Mouse (Mus musculus) hindbrain, embryonic 16.5 days (tissue): ENCODE results near the gene Drosha. TPM values are rescaled to one million over a fixed set of nuclear protein-coding genes. Genes with fewer than 3 reads are reported as not detected.

Source experiments
- ATAC-seq: fragments of 200-750 bp; cut with Nextera tagmentation; 2 replicates; pipeline ENCODE4 v1.8.0; 2017; ENCODE audit warnings: moderate TSS enrichment, moderate library complexity
- H3K27ac ChIP-seq: fragments of 300-500 bp; sonication (generic); 2 replicates; pipeline ENCODE4 v1.5.1; 2014; ENCODE audit warnings: low read depth, mild to moderate bottlenecking, control low read depth, low read length, moderate library complexity
- H3K27me3 ChIP-seq: fragments of 300-500 bp; sonication (generic); replicated peaks from 2 replicates; pipeline ENCODE4 v1.6.1; 2014; ENCODE audit warnings: low read length; ENCODE audit not compliant: control insufficient read depth, insufficient read depth
- H3K36me3 ChIP-seq: fragments of 300-500 bp; sonication (generic); 2 replicates; pipeline ENCODE4 v1.6.1; 2014; ENCODE audit warnings: mild to moderate bottlenecking, low read length, moderate library complexity, mixed read lengths; ENCODE audit not compliant: control insufficient read depth, insufficient read depth
- H3K4me1 ChIP-seq: fragments of 300-500 bp; sonication (generic); 2 replicates; pipeline ENCODE4 v1.6.1; 2014; ENCODE audit warnings: low read depth, low read length; ENCODE audit not compliant: control insufficient read depth, insufficient read depth
- H3K4me2 ChIP-seq: fragments of 300-500 bp; sonication (generic); 2 replicates; pipeline ENCODE4 v1.6.1; 2014; ENCODE audit warnings: mild to moderate bottlenecking, low read length, control low read depth, moderate library complexity
- H3K4me3 ChIP-seq: fragments of 300-500 bp; sonication (generic); 2 replicates; pipeline ENCODE4 v1.5.1; 2014; ENCODE audit warnings: mild to moderate bottlenecking, low read length, control low read depth, moderate library complexity
- H3K9ac ChIP-seq: fragments of 300-500 bp; sonication (generic); 2 replicates; pipeline ENCODE4 v1.6.1; 2014; ENCODE audit warnings: low read depth, mild to moderate bottlenecking, control low read depth, low read length, moderate library complexity
- H3K9me3 ChIP-seq: fragments of 300-500 bp; sonication (generic); 2 replicates; pipeline ENCODE4 v1.6.1; 2014; ENCODE audit warnings: mild to moderate bottlenecking, low read length, moderate library complexity; ENCODE audit not compliant: control insufficient read depth
- WGBS: fragments of 180-500 bp; shearing (Covaris S2); extraction: QIAGEN DNeasy Blood & Tissue Kit; methylation state at CpG from one replicate; pipeline ENCODE4 v1.1.7; 2014; 5-methylcytosine and 5-hydroxymethylcytosine counted together
- polyA plus RNA-seq: library from polyadenylated mRNA; unstranded; fragments of >200 nt; fragmentation: Nextera tagmentation; extraction: Ambion mirVana; gene quantifications from 2 replicates; pipeline ENCODE4 v1.2.1, GENCODE M21; 2015

Gene Drosha
- polyA plus RNA-seq, 1 experiment from 2014 or later: 42.7 TPM

DNA sequence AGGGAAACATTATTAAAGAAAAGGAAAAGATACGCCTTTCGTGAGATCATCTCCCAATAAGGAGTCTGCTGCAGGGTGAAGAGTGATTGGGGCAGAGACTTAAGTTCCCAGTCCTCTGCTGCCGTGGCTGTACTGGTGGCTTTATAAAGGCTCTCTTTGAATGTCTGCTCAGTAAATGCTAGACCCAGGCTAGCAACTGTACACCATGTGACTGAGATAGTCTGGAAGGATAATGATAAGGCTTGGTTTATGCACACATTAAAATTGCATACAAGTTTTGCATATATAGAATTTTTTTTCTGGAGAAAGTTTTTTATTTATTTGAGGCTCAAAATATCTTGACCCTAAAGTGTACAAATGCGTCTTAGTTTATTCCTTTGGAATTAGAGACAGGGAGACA lies 63.7 kb downstream of the Drosha start:
- Histone ChIP-seq H3K4me2 (no peak overlapping the region), H3K9me3 (no peaks in the 10 kb centered on the region), H3K9ac (no peak overlapping the region), H3K4me1 (no peaks in the 10 kb centered on the region), H3K36me3 (peaks cover 29% of the 10 kb centered on the region), H3K27me3 (no peaks in the 10 kb centered on the region), H3K4me3 (no peak overlapping the region), H3K27ac (no peak overlapping the region)
- ATAC-seq: no peak
- 83% methylated on average over 4 of the region's 4 CpGs for WGBS

DNA sequence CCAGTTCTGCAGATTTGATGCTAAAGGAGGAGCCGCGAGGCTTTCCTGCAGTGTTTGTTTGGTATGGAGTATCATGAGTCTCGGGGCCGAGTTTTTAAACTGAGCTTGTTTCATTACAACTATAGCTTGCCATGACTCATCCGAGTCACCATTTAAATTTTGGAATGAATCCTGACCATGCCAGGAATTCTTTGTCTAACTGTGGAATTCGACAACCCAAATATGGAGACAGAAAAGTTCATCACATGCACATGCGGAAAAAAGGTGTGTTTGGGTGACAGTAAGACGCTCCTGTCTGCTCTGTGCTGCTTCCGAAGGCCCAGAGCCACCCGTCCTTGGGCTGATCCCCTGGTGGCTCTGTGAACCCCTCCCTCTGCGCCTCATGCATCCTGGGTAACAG lies 65.3 kb downstream of the Drosha start:
- Histone ChIP-seq H3K9me3 (no peaks in the 10 kb centered on the region), H3K9ac (no peak overlapping the region), H3K4me3 (no peak overlapping the region), H3K27ac (no peak overlapping the region), H3K4me1 (no peaks in the 10 kb centered on the region), H3K36me3 (peaks cover 25% of the 10 kb centered on the region), H3K4me2 (no peak overlapping the region), H3K27me3 (no peaks in the 10 kb centered on the region)
- 96% methylated on average over 11 of the region's 11 CpGs for WGBS
- ATAC-seq: no peak

DNA sequence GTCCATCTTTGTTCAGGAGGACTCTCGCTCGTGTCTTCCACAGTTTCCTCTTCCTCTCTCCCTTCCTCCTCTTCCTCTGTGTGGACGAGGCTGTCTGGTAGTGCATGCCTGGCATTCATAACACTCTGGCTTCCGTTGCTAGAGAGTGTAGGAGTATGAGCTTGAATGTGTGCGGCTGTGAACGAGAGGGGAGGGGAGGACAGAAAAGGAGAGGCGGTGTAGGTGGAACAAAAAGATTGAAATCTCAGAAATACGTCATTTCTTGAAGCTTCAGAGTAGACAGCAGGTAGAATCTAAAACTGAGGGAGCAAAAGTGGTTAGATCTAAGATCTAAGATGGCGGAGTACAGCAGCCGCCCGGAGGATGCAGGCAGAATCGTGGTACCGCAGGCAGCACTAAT lies 70.8 kb downstream of the Drosha start:
- Histone ChIP-seq H3K4me1 (no peaks in the 10 kb centered on the region), H3K4me3 (no peak overlapping the region), H3K4me2 (no peak overlapping the region), H3K9ac (no peak overlapping the region), H3K9me3 (no peaks in the 10 kb centered on the region), H3K27ac (no peak overlapping the region), H3K36me3 (peaks cover 6% of the 10 kb centered on the region), H3K27me3 (no peaks in the 10 kb centered on the region)
- no peak for ATAC-seq
- 92% methylated on average over 13 of the region's 13 CpGs for WGBS

DNA sequence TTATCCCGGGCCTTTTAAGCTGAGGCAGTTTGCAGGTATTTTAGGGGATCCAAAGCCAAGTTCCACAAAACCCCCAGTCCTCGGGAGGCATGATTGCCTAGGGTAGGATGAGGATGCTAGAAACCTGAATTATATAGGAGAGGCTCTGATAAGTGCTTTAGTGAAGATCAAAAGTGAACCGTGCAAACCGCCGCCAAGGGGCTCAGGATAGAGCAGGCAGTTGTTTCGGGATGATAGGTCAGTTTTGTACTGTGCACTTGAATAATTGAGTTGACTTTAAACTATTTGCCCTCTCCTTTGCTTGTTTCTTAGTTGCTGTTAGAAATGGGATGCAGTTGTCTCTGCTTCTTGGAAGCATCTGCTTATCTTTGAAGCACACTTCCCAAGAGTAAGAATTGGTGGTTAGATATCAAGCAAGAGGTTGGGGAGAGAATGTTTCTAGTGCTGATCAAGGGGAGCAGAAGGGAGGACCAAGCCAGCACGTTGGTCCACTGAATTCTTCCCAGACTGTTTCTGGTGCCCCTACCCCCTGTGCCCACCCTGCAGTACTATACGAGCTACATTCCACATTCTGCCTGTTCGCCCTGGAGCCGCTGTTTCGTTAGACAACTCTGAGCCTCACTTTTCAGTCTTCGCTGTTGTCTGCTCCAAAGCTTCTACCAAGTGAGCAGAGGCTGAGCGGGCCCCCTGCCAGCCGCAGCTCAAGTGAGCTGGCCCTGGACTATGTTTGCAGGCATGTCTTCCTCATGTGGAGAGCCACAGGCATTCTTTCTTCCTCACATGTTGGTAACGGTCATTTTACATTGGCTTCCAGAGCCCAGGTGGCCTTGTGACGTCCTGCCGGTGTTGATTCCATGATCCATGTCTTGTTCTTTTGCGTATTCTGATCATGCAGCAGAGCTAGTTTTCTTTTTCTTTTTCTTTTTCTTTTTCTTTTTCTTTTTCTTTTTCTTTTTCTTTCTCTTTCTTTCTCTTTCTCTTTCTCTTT lies 71.7 kb downstream of the Drosha start:
- no peak overlapping the region for H3K9ac ChIP-seq
- no peak overlapping the region for H3K27ac ChIP-seq
- H3K4me3 ChIP-seq: no peak overlapping the region
- no peak for ATAC-seq
- WGBS: 96% methylated on average over 18 of the region's 18 CpGs
- H3K36me3 ChIP-seq: peaks cover 5% of the 10 kb centered on the region; the same call in 1 of the 2 replicates
- no peaks in the 10 kb centered on the region for H3K27me3 ChIP-seq
- no peaks in the 10 kb centered on the region for H3K4me1 ChIP-seq
- no peaks in the 10 kb centered on the region for H3K9me3 ChIP-seq
- H3K4me2 ChIP-seq: no peak overlapping the region

DNA sequence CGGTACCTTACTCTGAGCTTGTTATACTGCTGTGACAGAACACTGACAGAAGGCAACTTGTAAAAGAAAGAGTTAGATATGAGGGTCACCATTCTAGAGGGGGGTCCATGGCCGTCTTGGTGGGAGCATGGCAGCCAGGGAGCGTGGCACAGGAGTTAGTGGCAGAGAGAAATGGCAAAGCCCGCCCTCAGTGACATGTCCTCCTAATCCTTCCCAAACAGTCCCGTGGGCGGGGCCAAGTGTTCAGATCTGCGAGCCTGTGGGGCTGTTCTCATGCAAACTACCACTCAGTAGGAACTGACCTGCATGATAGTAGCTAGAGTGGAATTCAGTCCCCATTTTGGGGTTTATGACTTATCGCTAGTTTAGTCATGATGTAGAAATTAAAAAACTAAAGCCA lies 73.2 kb downstream of the Drosha start:
- Histone ChIP-seq H3K27ac (no peak overlapping the region), H3K27me3 (no peaks in the 10 kb centered on the region), H3K4me2 (no peak overlapping the region), H3K4me1 (no peaks in the 10 kb centered on the region), H3K4me3 (no peak overlapping the region), H3K9me3 (no peaks in the 10 kb centered on the region), H3K36me3 (peaks cover 7% of the 10 kb centered on the region), H3K9ac (no peak overlapping the region)
- ATAC-seq: no peak
- WGBS: 92% methylated on average over 8 of the region's 8 CpGs

DNA sequence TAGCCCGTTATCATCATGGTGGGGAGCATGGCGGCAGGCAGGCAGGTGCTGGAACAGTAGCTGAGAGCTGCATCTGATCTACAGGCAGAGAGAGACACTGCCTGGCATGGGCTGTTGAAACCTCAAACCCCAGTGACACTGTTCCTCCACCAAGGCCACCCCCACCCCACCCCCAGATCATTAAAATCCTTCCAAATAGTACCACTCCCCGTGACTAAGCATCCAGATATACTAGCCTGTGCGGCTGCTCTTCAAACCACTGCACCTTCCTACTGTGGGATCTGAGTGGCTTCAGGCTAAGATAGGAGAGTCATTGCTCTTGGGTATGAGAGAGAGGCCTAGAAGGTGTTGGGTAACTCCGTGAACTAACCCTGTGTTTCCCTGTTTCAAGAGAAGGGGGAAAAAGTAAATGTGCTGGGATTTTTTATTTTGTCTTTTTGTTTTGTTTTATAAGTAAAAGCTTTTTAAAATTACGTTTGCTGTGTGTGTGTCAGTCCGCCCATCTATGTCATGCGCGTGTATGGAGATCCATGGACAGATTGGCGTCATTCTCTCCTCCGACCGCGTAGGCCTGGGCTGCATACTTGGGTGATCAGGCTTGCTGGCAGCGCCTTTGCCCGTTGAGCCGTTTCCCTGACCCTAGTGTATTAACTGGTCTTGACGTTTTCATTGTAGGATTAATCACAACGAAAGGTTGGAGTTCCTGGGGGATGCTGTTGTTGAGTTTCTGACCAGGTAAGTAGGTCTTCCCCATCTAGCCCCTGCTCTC lies 76.0 kb downstream of the Drosha start:
- no peaks in the 10 kb centered on the region for H3K27me3 ChIP-seq
- H3K27ac ChIP-seq: no peak overlapping the region
- H3K36me3 ChIP-seq: peaks cover 12% of the 10 kb centered on the region
- WGBS: 92% methylated on average over 18 of the region's 18 CpGs
- no peak for ATAC-seq
- no peaks in the 10 kb centered on the region for H3K4me1 ChIP-seq
- no peak overlapping the region for H3K9ac ChIP-seq
- no peaks in the 10 kb centered on the region for H3K9me3 ChIP-seq
- H3K4me2 ChIP-seq: no peak overlapping the region
- no peak overlapping the region for H3K4me3 ChIP-seq

DNA sequence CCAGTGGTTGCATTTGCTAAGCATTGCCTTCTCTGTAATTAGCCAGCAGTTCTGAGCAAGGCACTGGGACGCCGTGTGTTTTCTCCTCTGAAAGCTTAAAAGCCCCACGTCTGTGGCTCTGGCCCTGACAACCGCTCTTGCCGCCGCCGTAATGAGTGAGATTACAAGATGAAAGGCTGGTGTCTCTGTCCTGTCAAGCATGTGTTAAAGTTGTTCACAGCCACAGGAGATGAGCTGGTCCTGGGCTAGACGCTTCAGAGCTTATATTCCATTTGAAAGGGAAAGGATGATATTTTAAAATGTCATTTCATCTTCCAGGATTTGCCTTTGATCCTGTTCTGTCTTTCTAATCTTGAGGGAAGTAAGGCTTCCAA lies 76.6 kb downstream of the Drosha start:
- H3K4me2 ChIP-seq: no peak overlapping the region
- WGBS: 78% methylated on average over 8 of the region's 8 CpGs
- ATAC-seq: no peak
- no peak overlapping the region for H3K27ac ChIP-seq
- H3K4me1 ChIP-seq: no peaks in the 10 kb centered on the region
- H3K36me3 ChIP-seq: peaks cover 12% of the 10 kb centered on the region
- H3K27me3 ChIP-seq: no peaks in the 10 kb centered on the region
- no peak overlapping the region for H3K9ac ChIP-seq
- no peaks in the 10 kb centered on the region for H3K9me3 ChIP-seq
- no peak overlapping the region for H3K4me3 ChIP-seq

DNA sequence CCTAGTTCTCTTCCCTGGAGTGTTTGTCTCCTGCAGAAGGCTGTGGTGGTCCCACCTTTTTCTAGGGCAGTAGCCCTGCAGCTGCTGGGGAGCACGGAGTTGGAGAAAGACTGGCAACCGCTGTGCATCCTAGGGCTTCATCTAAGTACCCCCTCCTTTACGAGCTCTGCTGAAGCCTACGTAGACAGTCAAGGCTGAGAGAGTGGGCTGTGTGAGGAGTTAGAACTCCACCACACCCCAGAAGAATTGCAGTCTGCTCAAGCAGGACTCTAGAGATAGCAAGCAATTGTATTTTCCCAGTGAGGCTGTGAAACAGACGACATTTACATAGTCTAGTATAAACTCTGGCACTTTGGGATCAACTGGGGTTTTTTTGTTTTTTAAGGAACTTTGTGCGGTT lies 79.8 kb downstream of the Drosha start:
- Histone ChIP-seq H3K4me1 (peaks cover 3% of the 10 kb centered on the region), H3K27ac (no peak overlapping the region), H3K9ac (no peak overlapping the region), H3K4me3 (no peak overlapping the region), H3K9me3 (no peaks in the 10 kb centered on the region), H3K27me3 (no peaks in the 10 kb centered on the region), H3K4me2 (no peak overlapping the region), H3K36me3 (peaks cover 12% of the 10 kb centered on the region)
- no peak for ATAC-seq
- 90% methylated on average over 6 of the region's 6 CpGs for WGBS
